Mouse (Mus musculus) intestine, postnatal 0 days (tissue): Measurements from ENCODE around the gene Ccndbp1. TPM values are rescaled to one million over a fixed set of nuclear protein-coding genes. Genes with fewer than 3 reads are reported as not detected.
A peak's percentile ranks its signal among the peaks of the same experiment; 100 is the strongest.

Experiments used
- ATAC-seq: fragments of 200-750 bp; cut with Nextera tagmentation; 2 replicates; pipeline ENCODE4 v1.8.0; 2017; ENCODE audit warnings: mild to moderate bottlenecking, moderate TSS enrichment, moderate library complexity
- H3K27ac ChIP-seq: fragments of 300-500 bp; sonication (generic); 2 replicates; pipeline ENCODE4 v1.5.1; 2014; ENCODE audit warnings: mild to moderate bottlenecking, low read depth, low read length, moderate library complexity
- H3K27me3 ChIP-seq: fragments of 300-500 bp; sonication (generic); replicated peaks from 2 replicates; pipeline ENCODE4 v1.6.1; 2014; ENCODE audit warnings: low read length, mixed read lengths; ENCODE audit not compliant: control insufficient read depth, insufficient read depth
- H3K36me3 ChIP-seq: fragments of 300-500 bp; sonication (generic); 2 replicates; pipeline ENCODE4 v1.6.1; 2014; ENCODE audit warnings: mild to moderate bottlenecking, moderate library complexity; ENCODE audit not compliant: control insufficient read depth, insufficient read depth
- H3K4me1 ChIP-seq: fragments of 300-500 bp; sonication (generic); replicated peaks from 2 replicates; pipeline ENCODE4 v1.6.1; 2014; ENCODE audit warnings: antibody characterized with exemption, low read length, mixed read lengths; ENCODE audit not compliant: control insufficient read depth, insufficient read depth
- H3K4me2 ChIP-seq: fragments of 300-500 bp; sonication (generic); replicated peaks from 2 replicates; pipeline ENCODE4 v1.6.1; 2014; ENCODE audit warnings: low read depth, mild to moderate bottlenecking, moderate library complexity
- H3K4me3 ChIP-seq: fragments of 300-500 bp; sonication (generic); 2 replicates; pipeline ENCODE4 v1.5.1; 2014; ENCODE audit warnings: low read depth, low read length
- H3K9ac ChIP-seq: fragments of 300-500 bp; sonication (generic); 2 replicates; pipeline ENCODE4 v1.6.1; 2014; ENCODE audit warnings: mild to moderate bottlenecking, low read depth, low read length
- H3K9me3 ChIP-seq: fragments of 300-500 bp; sonication (generic); 2 replicates; pipeline ENCODE4 v1.6.1; 2016; ENCODE audit warnings: mixed run types; ENCODE audit not compliant: control insufficient read depth
- CTCF ChIP-seq: sonication (generic); IDR thresholded peaks from 2 replicates; pipeline ENCODE4 v1.5.1; 2016; ENCODE audit warnings: low read depth, mild to moderate bottlenecking, control low read depth, antibody characterized with exemption, moderate library complexity
- WGBS: fragments of 180-500 bp; shearing (Covaris S2); extraction: QIAGEN DNeasy Blood & Tissue Kit; methylation state at CpG from one replicate; pipeline ENCODE4 v1.1.7; 2014; 5-methylcytosine and 5-hydroxymethylcytosine counted together
- polyA plus RNA-seq: library from polyadenylated mRNA; unstranded; fragments of >200 nt; fragmentation: Nextera tagmentation; extraction: Ambion mirVana; gene quantifications from 2 replicates; pipeline ENCODE4 v1.2.1, GENCODE M21; 2015

The Ccndbp1 gene
- polyA plus RNA-seq, 1 experiment from 2014 or later: 42.0 TPM

DNA sequence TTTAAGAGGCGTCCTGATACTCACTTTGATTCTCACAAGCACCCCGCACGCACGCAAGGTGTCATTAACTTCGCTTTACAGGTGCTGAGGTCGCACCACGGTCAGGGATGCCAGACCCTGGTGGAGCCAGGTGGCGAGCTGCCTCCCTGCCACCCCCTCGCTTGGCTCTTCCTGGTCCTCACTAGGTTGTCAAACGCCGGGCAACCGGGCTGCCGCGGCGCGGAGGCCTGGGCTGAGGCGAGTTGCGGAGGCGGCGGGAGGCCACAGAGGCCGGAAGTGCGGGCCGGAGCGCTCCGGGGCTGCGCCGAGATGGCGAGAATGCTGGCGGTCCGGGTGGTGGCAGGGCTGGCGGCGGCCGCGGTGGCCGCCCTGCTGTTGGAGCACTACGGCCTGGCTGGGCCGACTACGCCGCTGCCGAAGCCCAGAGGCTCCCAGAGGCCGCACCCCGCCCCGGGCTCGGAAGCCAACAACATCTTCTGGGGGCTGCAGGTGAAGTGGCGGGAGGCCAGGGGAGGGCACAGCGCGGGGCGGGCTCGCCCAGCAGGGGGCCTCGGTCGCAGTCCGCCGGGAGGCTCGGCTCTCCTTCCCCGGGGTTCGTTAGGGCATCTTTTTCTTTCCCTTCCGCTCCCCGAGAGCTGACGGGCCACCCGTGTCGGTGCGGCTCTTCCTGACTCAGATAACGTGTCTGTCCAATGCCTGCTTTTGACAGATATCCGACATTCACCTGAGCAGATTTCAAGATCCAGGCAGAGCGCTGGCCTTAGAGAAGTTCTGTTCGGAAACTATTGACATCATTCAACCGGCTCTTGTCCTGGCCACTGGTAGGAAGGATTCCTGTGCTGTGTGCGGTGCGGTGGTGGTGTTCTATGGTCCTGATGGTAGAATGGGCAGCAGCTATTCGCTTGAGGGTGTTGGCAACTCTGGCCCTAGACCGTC, 30.9 kb upstream of the Ccndbp1 start, which contains the start of gene Tmem62:
Gene Tmem62, plus strand, starts transcription at position 28 of the 936 bp plus-strand sequence.
- H3K4me2 ChIP-seq: peak within 1 kb of the TSS; percentile 94
- H3K9me3 ChIP-seq: no peaks in the 10 kb centered on the region
- no peaks in the 10 kb centered on the region for H3K36me3 ChIP-seq
- peak within 1 kb of the TSS; percentile 96 for H3K27ac ChIP-seq
- WGBS: 2% methylated on average over 67 of the region's 71 CpGs
- H3K4me3 ChIP-seq: peak within 1 kb of the TSS; percentile 85
- TF ChIP-seq CTCF: peak; percentile 69
- no peaks in the 10 kb centered on the region for H3K4me1 ChIP-seq
- ATAC-seq: peak; percentile 78
- H3K27me3 ChIP-seq: no peaks in the 10 kb centered on the region
- H3K9ac ChIP-seq: peak within 1 kb of the TSS; percentile 92

DNA sequence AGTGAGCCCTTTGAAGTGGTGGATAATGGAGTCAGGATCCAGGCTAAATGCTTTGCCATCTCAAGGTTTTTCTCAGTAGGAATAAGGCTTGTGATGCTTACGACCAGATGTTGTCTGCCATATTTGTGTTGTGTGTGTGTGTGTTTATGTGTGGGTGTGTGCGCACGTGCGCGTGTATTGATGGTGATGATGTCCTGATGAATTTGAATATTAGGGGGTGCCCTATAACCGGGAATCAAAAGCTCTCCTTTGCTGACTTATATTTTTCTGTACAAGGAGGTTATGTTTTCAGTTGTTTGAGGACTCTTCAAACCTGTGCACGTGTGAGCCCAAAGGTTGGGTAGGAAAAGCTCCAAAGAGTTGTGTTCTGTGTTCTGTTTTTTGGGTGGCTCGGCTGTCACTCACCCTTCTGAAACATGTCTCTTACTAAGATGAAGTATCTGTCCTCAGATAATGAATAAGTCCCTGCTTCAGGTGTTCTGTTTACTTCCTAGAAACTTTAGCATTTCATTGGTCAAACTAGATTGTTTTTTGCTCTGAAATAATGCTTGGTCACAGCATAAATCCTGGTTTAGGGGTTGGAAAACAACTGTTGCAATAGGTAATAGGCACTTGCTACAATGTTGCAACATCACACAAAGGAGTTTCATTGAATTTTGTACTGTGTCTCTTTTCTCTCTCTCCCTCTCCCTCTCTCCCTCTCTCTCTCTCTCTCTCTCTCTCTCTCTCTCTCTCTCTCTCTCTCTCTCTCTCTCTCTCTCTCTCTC, 30.1 kb upstream of the Ccndbp1 start:
- 0 out of 2 replicates have a peak overlapping the region, but pooled peaks have one; percentile 96 for H3K27ac ChIP-seq

DNA sequence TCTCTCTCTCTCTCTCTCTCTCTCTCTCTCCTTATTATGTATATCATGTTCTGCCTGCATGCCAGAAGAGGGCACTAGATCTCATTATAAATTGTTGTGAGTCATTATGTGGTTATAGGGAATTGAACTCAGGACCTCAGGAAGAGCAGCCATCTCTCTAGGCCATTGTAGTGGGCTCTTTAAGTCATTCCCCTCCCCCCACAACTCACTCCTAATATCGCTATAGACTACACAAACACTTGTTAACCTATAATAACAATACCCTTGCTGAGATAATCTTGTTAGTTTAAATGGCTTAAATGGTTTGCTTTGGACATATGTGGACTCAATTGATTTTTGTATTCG, 29.5 kb upstream of the Ccndbp1 start:
- H3K9ac ChIP-seq: no peak overlapping the region
- no peak overlapping the region for H3K4me3 ChIP-seq
- no peak overlapping the region for H3K4me2 ChIP-seq
- H3K27ac ChIP-seq: no peak overlapping the region
- H3K4me1 ChIP-seq: no peaks in the 10 kb centered on the region
- ATAC-seq: no peak
- 47% methylated on average over 2 of the region's 2 CpGs for WGBS
- no peaks in the 10 kb centered on the region for H3K9me3 ChIP-seq
- no peaks in the 10 kb centered on the region for H3K27me3 ChIP-seq
- H3K36me3 ChIP-seq: no peaks in the 10 kb centered on the region
- peak; percentile 44 for TF ChIP-seq CTCF

More for the DNA sequence above, 30.1 kb upstream of the Ccndbp1 start:
- Histone ChIP-seq H3K36me3 (no peaks in the 10 kb centered on the region), H3K27me3 (no peaks in the 10 kb centered on the region), H3K4me2 (peak overlapping the region; percentile 94), H3K9ac (no peak overlapping the region), H3K9me3 (no peaks in the 10 kb centered on the region), H3K4me1 (no peaks in the 10 kb centered on the region), H3K4me3 (peak overlapping the region; percentile 85)
- no peak for TF ChIP-seq CTCF
- WGBS: 86% methylated on average over 8 of the region's 8 CpGs
- no peak for ATAC-seq

DNA sequence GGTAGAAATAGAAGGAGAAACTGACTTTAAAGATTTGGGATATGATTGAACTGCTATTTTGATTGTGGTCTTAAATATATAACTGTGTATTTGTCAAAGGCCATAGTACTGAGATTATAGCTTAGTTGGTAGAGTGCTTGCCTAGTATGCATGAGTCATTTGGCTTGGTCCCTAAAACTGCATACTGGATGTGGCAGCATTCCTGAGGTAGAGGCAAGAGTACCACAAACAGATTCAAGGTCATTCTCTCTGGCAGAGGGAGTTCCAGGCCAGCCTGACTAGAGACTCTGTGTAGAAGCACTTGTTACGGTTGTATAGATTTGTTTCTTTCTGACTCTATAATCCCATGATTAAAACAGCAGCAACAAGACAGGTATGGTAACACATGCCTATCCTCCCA, 28.4 kb upstream of the Ccndbp1 start:
- H3K27me3 ChIP-seq: no peaks in the 10 kb centered on the region
- no peak overlapping the region for H3K27ac ChIP-seq
- H3K4me1 ChIP-seq: no peaks in the 10 kb centered on the region
- WGBS: 84% methylated on average over 1 of the region's 1 CpGs
- H3K4me2 ChIP-seq: no peak overlapping the region
- H3K4me3 ChIP-seq: no peak overlapping the region
- H3K9ac ChIP-seq: no peak overlapping the region
- no peak for ATAC-seq
- no peak for TF ChIP-seq CTCF
- no peaks in the 10 kb centered on the region for H3K36me3 ChIP-seq
- no peaks in the 10 kb centered on the region for H3K9me3 ChIP-seq

DNA sequence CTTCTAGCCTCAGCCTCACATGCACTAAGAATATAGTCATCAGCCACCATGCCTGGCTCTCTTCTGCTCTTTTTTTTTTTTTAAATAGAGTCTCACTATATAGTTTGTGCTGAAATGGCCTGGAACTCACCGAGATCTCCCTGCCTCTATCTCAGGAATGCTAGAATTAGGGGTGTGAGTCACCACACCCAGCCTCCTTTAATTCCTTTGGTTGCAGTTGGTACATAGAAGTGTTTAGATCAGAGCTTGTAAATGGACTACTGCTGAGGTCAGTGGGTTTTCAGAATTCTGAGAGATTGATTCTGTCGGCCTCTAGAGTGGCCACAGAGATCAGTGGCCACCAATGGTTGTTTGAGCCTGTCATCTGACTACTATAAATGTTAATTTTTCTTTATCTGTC, 27.3 kb upstream of the Ccndbp1 start:
- H3K27ac ChIP-seq: no peak overlapping the region
- no peaks in the 10 kb centered on the region for H3K36me3 ChIP-seq
- no peak overlapping the region for H3K9ac ChIP-seq
- no peaks in the 10 kb centered on the region for H3K4me1 ChIP-seq
- WGBS: 33% methylated on average over 2 of the region's 2 CpGs
- no peak overlapping the region for H3K4me3 ChIP-seq
- no peaks in the 10 kb centered on the region for H3K9me3 ChIP-seq
- no peak for ATAC-seq
- H3K27me3 ChIP-seq: no peaks in the 10 kb centered on the region
- no peak for TF ChIP-seq CTCF
- no peak overlapping the region for H3K4me2 ChIP-seq

DNA sequence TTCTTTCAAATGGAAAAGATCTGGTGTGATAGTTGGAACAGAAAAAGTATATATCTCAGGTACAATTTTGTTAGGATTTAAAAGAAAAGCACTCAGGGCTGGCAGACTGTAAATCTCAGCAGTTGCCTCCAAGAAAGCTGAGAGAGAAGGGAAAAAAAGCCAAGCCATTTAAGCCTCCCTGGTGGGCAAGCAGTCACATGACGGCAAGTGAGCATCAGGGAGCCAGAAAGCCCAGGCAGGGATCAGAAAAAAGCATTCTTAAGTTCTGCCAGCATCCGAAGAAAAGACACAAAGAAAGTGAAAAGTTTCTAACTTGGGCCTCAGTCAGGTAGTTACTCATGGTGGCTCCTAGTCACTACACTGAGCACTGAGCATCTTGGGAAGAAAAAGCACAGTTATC, 24.6 kb upstream of the Ccndbp1 start:
- 63% methylated on average over 2 of the region's 2 CpGs for WGBS
- no peak overlapping the region for H3K9ac ChIP-seq

More for the DNA sequence above, 24.6 kb upstream of the Ccndbp1 start:
- no peak for ATAC-seq
- TF ChIP-seq CTCF: no peak
- Histone ChIP-seq H3K9me3 (no peaks in the 10 kb centered on the region), H3K4me1 (no peaks in the 10 kb centered on the region), H3K4me2 (no peak overlapping the region), H3K27ac (peak overlapping the region; percentile 28; the same call in 1 of the 2 replicates), H3K27me3 (no peaks in the 10 kb centered on the region), H3K4me3 (no peak overlapping the region), H3K36me3 (no peaks in the 10 kb centered on the region)
